Mouse (Mus musculus) lung, embryonic 14.5 days (tissue): Measurements from ENCODE around the gene Ngdn. TPM values are rescaled to one million over a fixed set of nuclear protein-coding genes. Genes with fewer than 3 reads are reported as not detected.

Source experiments
- ATAC-seq: fragments of 200-750 bp; cut with Nextera tagmentation; 2 replicates; pipeline ENCODE4 v1.8.0; 2017; ENCODE audit warnings: mild to moderate bottlenecking, moderate TSS enrichment, moderate library complexity; ENCODE audit not compliant: insufficient read depth
- DNase-seq: peaks from one replicate; pipeline ENCODE4 v3.0.0-alpha.2; 2015
- H3K27ac ChIP-seq: fragments of 300-500 bp; sonication (generic); 2 replicates; pipeline ENCODE4 v1.5.1; 2014; ENCODE audit warnings: low read depth, mild to moderate bottlenecking, moderate library complexity
- H3K27me3 ChIP-seq: fragments of 300-500 bp; sonication (generic); 2 replicates; pipeline ENCODE4 v1.6.1; 2014; ENCODE audit warnings: low read length, control low read depth; ENCODE audit not compliant: insufficient read depth
- H3K36me3 ChIP-seq: fragments of 300-500 bp; sonication (generic); 2 replicates; pipeline ENCODE4 v1.6.1; 2014; ENCODE audit warnings: control low read depth; ENCODE audit not compliant: insufficient read depth
- H3K4me1 ChIP-seq: fragments of 300-500 bp; sonication (generic); 2 replicates; pipeline ENCODE4 v1.6.1; 2014; ENCODE audit warnings: antibody characterized with exemption, control low read depth; ENCODE audit not compliant: insufficient read depth
- H3K4me2 ChIP-seq: fragments of 300-500 bp; sonication (generic); 2 replicates; pipeline ENCODE4 v1.6.1; 2014; ENCODE audit warnings: mild to moderate bottlenecking
- H3K4me3 ChIP-seq: fragments of 300-500 bp; sonication (generic); 2 replicates; pipeline ENCODE4 v1.5.1; 2014; ENCODE audit warnings: low read depth, low read length
- H3K9ac ChIP-seq: fragments of 300-500 bp; sonication (generic); 2 replicates; pipeline ENCODE4 v1.6.1; 2014
- H3K9me3 ChIP-seq: fragments of 300-500 bp; sonication (generic); 2 replicates; pipeline ENCODE4 v1.6.1; 2016; ENCODE audit warnings: low read depth, low read length, control low read depth
- CTCF ChIP-seq: IDR thresholded peaks from 2 replicates; pipeline ENCODE4 v1.5.1; 2016; ENCODE audit warnings: antibody characterized with exemption, low read depth
- WGBS: fragments of 180-500 bp; shearing (Covaris S2); extraction: QIAGEN DNeasy Blood & Tissue Kit; methylation state at CpG from one replicate; pipeline ENCODE4 v1.1.7; 2014; 5-methylcytosine and 5-hydroxymethylcytosine counted together
- polyA plus RNA-seq: library from polyadenylated mRNA; unstranded; fragments of >200 nt; fragmentation: Nextera tagmentation; extraction: Ambion mirVana; gene quantifications from 2 replicates; pipeline ENCODE4 v1.2.1, GENCODE M21; 2014

Gene Ngdn
- polyA plus RNA-seq, 1 experiment from 2014 or later, result 81.6 TPM

DNA sequence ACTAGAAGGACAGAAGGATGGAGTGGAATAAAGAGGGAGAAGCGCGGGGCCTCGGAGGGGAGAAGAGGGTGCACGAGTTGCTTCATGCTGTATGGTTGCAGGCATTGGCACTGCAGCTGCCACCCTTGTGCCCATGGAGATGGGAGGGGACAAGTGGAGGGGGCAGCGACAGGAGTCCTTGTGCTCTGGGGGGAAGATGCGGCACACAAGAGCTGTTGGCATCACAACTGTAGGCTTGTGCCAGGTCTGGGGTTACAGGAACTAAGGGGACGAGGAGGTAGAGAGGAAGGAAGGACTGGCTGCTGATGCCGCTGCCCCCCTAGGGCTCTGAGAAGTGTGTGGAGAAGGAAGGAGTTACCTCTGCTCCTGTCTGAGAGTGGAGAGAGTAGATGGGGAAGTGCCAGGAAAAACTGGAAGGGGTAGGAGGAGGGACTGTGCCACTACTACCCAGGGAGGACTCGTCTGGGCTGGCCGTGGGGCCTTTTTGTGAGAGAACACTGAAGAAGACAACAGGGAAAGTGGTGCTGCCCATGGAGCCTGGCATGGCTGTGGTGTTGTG, 39.0 kb downstream of the Ngdn start:
- TF ChIP-seq CTCF, result no peak
- ATAC-seq (no peak), DNase-seq (no peak)
- no peaks in the 10 kb centered on the region for H3K4me1 ChIP-seq
- H3K27ac ChIP-seq, result no peak overlapping the region
- no peaks in the 10 kb centered on the region for H3K27me3 ChIP-seq
- H3K36me3 ChIP-seq, result no peaks in the 10 kb centered on the region
- no peak overlapping the region for H3K4me3 ChIP-seq
- no peak overlapping the region for H3K9ac ChIP-seq
- no peak overlapping the region for H3K4me2 ChIP-seq
- H3K9me3 ChIP-seq, result no peaks in the 10 kb centered on the region
- 81% methylated on average over 10 of the region's 10 CpGs for WGBS

DNA sequence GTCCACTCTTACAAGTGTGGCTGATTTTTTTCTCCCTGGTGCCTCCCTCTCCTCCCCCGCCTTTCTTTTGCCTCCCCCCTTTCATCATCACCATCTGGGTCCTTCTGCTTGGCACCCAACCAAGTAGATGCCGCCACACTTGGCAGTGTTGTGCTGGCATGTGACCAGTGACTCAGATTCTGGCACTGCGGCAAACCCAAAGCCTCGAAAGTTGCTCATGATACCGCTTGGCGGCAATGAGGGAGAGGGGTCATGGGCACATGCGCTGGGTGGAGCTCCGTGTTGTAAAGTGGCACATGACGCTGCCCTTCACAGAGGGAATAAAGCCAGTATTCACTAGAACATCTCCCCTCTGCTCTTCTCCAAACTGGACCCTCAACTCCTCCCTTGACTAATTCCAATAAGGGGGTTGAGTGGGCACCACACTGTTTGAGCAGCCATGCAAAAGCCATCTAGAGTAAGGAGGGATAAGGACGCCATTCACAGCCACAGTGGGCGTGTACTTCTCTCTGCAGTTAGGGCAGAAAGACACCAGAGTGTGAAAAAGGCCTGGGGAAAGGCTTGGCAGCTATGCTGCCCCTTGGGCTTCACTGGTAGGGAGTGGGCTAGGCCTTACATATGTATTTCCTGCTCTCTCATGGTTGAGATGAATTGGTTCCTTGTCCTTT, 40.0 kb downstream of the Ngdn start:
- Histone ChIP-seq H3K27me3 (no peaks in the 10 kb centered on the region), H3K9ac (no peak overlapping the region), H3K4me3 (no peak overlapping the region), H3K4me1 (no peaks in the 10 kb centered on the region), H3K9me3 (no peaks in the 10 kb centered on the region), H3K27ac (no peak overlapping the region), H3K36me3 (no peaks in the 10 kb centered on the region), H3K4me2 (no peak overlapping the region)
- no peak for TF ChIP-seq CTCF
- no peak for DNase-seq
- 67% methylated on average over 11 of the region's 11 CpGs for WGBS
- ATAC-seq, result no peak

DNA sequence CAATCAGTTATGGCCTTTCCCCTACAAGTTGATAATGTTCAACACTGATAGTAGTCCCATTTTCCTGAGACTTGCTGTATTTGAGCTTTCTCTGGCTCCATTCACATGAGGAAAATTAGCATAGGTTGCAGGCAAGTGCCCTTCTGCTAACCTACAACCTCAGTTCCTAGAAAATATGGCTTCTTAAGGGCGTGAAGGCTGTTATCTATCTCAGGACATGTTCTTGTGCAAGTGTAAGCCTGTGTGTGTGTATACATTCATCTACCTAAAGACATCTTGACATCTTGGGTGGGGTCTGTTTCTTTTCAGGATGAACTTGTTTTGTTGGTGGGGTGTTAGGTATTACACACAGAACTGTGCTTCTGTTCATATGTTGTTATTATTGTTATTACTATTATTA, 43.8 kb downstream of the Ngdn start:
- Histone ChIP-seq H3K4me2 (no peak overlapping the region), H3K4me3 (no peak overlapping the region), H3K27me3 (no peaks in the 10 kb centered on the region), H3K4me1 (peaks cover 6% of the 10 kb centered on the region; the same call in 1 of the 2 replicates), H3K36me3 (no peaks in the 10 kb centered on the region), H3K27ac (no peak overlapping the region), H3K9me3 (no peaks in the 10 kb centered on the region), H3K9ac (no peak overlapping the region)
- DNase-seq (no peak), ATAC-seq (no peak)
- no peak for TF ChIP-seq CTCF
- 64% methylated on average over 1 of the region's 1 CpGs for WGBS

DNA sequence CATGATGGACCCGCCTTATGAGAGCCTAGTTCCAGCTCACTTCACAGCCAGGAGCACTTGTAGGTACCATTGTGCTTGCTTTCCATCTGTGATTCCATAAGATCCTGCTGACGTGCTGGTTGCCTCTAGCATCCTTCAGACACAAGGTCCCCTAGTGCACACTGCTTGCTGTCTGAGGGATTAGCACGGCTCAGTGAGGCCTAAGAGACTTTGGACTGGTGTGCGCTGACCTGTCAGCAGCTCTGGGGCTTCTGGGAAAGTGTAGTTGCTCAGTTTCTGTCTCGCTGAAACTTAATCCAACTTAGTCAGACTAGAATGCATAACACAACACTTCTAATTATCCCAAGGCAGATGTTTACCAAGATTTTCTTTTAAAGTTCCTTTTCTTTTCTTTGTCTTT, 44.7 kb downstream of the Ngdn start:
- Histone ChIP-seq H3K4me2 (no peak overlapping the region), H3K27me3 (no peaks in the 10 kb centered on the region), H3K9ac (no peak overlapping the region), H3K36me3 (no peaks in the 10 kb centered on the region), H3K9me3 (no peaks in the 10 kb centered on the region), H3K4me3 (no peak overlapping the region), H3K4me1 (peaks cover 6% of the 10 kb centered on the region; the same call in 1 of the 2 replicates), H3K27ac (no peak overlapping the region)
- WGBS, result 64% methylated on average over 5 of the region's 5 CpGs
- TF ChIP-seq CTCF, result no peak
- ATAC-seq, result no peak
- no peak for DNase-seq

DNA sequence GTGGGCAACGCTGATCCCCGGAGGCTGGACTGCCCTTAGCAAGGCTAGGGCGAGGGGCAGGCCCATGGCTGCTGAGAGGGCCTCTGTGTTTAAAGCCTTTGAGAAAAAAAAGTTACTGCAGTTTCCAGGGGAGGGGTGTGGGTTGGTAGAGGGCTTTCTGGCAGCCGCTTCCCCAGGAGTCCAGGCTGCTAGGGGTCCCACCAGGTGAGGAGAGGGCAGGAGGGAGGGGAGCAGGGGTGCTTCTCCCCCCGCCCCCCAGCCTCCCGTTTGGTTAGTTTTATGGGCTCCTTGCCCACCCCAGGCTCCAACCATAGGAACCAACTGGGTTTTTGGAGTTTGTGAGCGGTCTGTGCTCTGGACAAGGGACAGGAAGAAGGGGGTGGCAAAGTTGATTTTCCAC, 46.6 kb downstream of the Ngdn start:
- ATAC-seq (no peak), DNase-seq (no peak)
- Histone ChIP-seq H3K27me3 (no peaks in the 10 kb centered on the region), H3K4me2 (no peak overlapping the region), H3K4me1 (peaks cover 6% of the 10 kb centered on the region; the same call in 1 of the 2 replicates), H3K4me3 (no peak overlapping the region), H3K9ac (no peak overlapping the region), H3K27ac (no peak overlapping the region), H3K9me3 (no peaks in the 10 kb centered on the region), H3K36me3 (no peaks in the 10 kb centered on the region; the same call in 1 of the 2 replicates)
- TF ChIP-seq CTCF, result no peak
- whole genome bisulfite sequencing, result 43% methylated on average over 7 of the region's 7 CpGs

DNA sequence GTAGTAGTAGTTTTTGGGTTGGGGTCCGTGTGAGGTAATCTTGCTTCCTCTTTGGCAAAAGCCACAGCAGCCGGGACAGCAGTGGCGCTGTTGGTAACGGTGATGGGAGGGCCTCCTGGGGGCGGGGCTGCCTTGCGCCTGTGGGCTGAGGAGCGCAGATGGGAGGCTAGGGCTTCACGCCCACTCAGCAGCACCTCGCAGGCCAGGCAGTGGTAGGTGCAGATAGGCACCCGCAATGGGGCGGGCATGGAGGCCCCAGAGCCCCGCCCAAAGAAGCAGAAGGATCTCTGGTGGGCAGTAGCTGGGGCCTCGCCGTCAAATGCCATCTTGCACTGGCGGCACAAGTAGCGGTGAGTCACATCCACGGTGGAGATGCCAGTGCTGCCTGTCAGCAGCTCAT, 47.4 kb downstream of the Ngdn start:
- no peak for TF ChIP-seq CTCF
- Histone ChIP-seq H3K27ac (no peak overlapping the region), H3K4me1 (peaks cover 6% of the 10 kb centered on the region; the same call in 1 of the 2 replicates), H3K9me3 (no peaks in the 10 kb centered on the region), H3K36me3 (no peaks in the 10 kb centered on the region; the same call in 1 of the 2 replicates), H3K9ac (no peak overlapping the region; the same call in 1 of the 2 replicates), H3K27me3 (no peaks in the 10 kb centered on the region), H3K4me2 (peak overlapping the region; percentile 52), H3K4me3 (peak overlapping the region; percentile 9)
- peak; percentile 87 for ATAC-seq
- DNase-seq, result peak; percentile 62
- 13% methylated on average over 17 of the region's 17 CpGs for WGBS

DNA sequence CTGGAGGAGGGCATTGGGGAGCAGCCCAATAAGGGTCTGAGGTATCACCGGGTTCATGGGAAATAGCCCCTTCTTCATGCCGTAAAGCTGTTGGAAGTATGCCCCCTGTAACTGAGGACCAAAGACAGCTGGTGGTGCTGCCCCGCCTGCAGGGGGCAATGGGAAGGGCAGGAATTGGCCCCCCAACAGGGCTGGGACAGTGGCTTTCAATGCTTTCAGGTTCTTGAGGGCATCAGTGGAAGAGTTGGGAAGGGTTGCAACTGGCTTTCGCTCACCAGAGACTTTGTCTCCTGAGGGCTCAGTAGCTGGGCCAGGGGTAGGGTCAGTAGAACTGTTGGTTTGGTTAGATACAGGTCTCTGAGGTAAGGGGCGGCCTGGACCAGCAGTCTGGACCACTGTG, 47.9 kb downstream of the Ngdn start:
- no peak overlapping the region for H3K27ac ChIP-seq
- H3K36me3 ChIP-seq, result no peaks in the 10 kb centered on the region; the same call in 1 of the 2 replicates
- 80% methylated on average over 5 of the region's 5 CpGs for WGBS
- ATAC-seq, result no peak
- H3K4me3 ChIP-seq, result peak overlapping the region; percentile 9; the same call in 1 of the 2 replicates
- H3K4me2 ChIP-seq, result peak overlapping the region; percentile 52
- H3K27me3 ChIP-seq, result no peaks in the 10 kb centered on the region
- H3K9me3 ChIP-seq, result no peaks in the 10 kb centered on the region
- H3K9ac ChIP-seq, result no peak overlapping the region
- no peak for DNase-seq
- peaks cover 6% of the 10 kb centered on the region; the same call in 1 of the 2 replicates for H3K4me1 ChIP-seq
- TF ChIP-seq CTCF, result no peak
